Mouse (Mus musculus): ENCODE measurements around the gene Hoxa7. TPM values are rescaled to one million over a fixed set of nuclear protein-coding genes. Genes with fewer than 3 reads are reported as not detected.

Gene Hoxa7
- total and polyA plus RNA-seq, 3 experiments, result 0.17 TPM; not detected in 2

DNA sequence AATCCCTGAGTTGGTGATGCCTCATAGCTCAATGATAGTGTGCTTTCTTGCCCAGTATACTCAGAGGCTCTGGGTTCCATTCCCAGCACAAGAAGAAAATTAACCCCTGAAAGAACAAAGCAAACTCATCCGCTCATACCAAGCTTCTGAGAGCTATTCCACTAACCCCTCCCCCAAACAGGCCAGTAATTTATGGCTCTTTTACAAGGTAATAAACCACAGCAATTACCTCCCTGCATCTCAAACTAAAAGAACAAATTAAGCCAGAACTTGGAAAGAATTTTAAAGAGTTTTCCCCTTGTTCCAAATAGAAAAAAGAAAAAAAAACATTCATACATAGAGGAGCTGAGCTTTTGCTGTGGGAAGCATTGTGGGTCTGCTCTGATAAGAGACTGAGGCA, 38.9 kb downstream of the Hoxa7 start:
- TF ChIP-seq POLR2AphosphoS2 (IDR thresholded peaks at IDR 0.05; ENCODE audit: low read length), result no peak
- no peak for TF ChIP-seq ELF1 (IDR thresholded peaks at IDR 0.05; ENCODE audit: low read depth, low read length)
- H3K27me3 ChIP-seq (ENCODE audit: control insufficient read depth in 1 of 2, insufficient read depth in 2 of 2, low read length in 2 of 2), result no peaks in the 10 kb centered on the region
- no peaks in the 10 kb centered on the region for H3K9me3 ChIP-seq (replicated peaks; ENCODE audit: insufficient read depth, low read length)

GRCm38 (mm10) chr6:52182030-52182429, 39.6 kb downstream of the Hoxa7 start:
- Histone ChIP-seq H3K4me1 (ENCODE audit: control insufficient read depth in 1 of 2, insufficient read depth in 2 of 2, low read length in 2 of 2) (no peaks in the 10 kb centered on the region), H3K36me3 (ENCODE audit: control insufficient read depth in 1 of 2, insufficient read depth in 2 of 2, low read length in 2 of 2) (no peaks in the 10 kb centered on the region), H3K4me3 (ENCODE audit: control insufficient read depth in 1 of 2, insufficient read depth in 1 of 2, low read depth in 2 of 2, low read length in 2 of 2) (no peak overlapping the region), H3K9ac (ENCODE audit: control insufficient read depth, low read depth, low read length, poor library complexity, severe bottlenecking) (no peak overlapping the region), H3K9me3 (replicated peaks; ENCODE audit: insufficient read depth, low read length) (no peaks in the 10 kb centered on the region), H3K27ac (ENCODE audit: control insufficient read depth, low read depth, low read length) (no peak overlapping the region), H3K27me3 (ENCODE audit: control insufficient read depth in 1 of 2, insufficient read depth in 2 of 2, low read length in 2 of 2) (no peaks in the 10 kb centered on the region), H3K79me2 (ENCODE audit: control insufficient read depth, insufficient read depth, low read length, poor library complexity) (no peaks in the 10 kb centered on the region)
- no peak for TF ChIP-seq GATA1 (IDR thresholded peaks at IDR 0.05; ENCODE audit: low read depth, low read length)
- no peak for DNase-seq (ENCODE audit: low read depth, low spot score)

More for the DNA sequence above, 38.9 kb downstream of the Hoxa7 start:
- Histone ChIP-seq H3K79me2 (ENCODE audit: control insufficient read depth, insufficient read depth, low read length, poor library complexity) (no peaks in the 10 kb centered on the region), H3K4me1 (ENCODE audit: control insufficient read depth in 1 of 2, insufficient read depth in 2 of 2, low read length in 2 of 2) (no peaks in the 10 kb centered on the region), H3K9ac (ENCODE audit: control insufficient read depth, low read depth, low read length, poor library complexity, severe bottlenecking) (no peak overlapping the region), H3K27ac (ENCODE audit: control insufficient read depth, low read depth, low read length) (no peak overlapping the region), H3K4me3 (ENCODE audit: control insufficient read depth in 1 of 2, insufficient read depth in 1 of 2, low read depth in 2 of 2, low read length in 2 of 2) (no peak overlapping the region), H3K36me3 (ENCODE audit: control insufficient read depth in 1 of 2, insufficient read depth in 2 of 2, low read length in 2 of 2) (no peaks in the 10 kb centered on the region)
- DNase-seq (ENCODE audit: low read depth, low spot score), result no peak

DNA sequence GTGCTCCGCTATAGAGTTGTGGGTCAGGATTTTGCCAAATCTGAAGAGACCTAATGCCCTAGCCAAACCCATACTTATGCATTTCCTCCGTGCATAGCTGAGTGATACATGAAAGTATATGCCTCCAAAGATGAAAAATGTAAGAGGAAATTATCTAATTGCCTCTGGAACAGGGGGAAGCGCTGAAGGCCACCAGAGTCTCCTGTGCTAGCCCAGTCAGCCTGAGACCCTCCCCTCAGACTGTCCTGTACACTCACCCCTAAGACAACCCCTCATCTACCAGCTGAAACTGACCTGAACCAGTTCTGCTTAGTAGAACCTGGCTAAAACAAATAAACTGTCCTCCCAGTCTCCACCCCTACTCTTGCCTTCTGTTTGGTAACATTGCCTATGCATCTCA, 40.9 kb downstream of the Hoxa7 start:
- H3K4me3 ChIP-seq (ENCODE audit: control insufficient read depth in 1 of 2, insufficient read depth in 1 of 2, low read depth in 2 of 2, low read length in 2 of 2), result no peak overlapping the region
- H3K27me3 ChIP-seq (ENCODE audit: control insufficient read depth in 1 of 2, insufficient read depth in 2 of 2, low read length in 2 of 2), result no peaks in the 10 kb centered on the region
- no peaks in the 10 kb centered on the region for H3K36me3 ChIP-seq (ENCODE audit: control insufficient read depth in 1 of 2, insufficient read depth in 2 of 2, low read length in 2 of 2)
- no peak for DNase-seq (ENCODE audit: low read depth, low spot score)
- no peaks in the 10 kb centered on the region for H3K4me1 ChIP-seq (ENCODE audit: control insufficient read depth in 1 of 2, insufficient read depth in 2 of 2, low read length in 2 of 2)
- H3K79me2 ChIP-seq (ENCODE audit: control insufficient read depth, insufficient read depth, low read length, poor library complexity), result no peaks in the 10 kb centered on the region
- no peak overlapping the region for H3K27ac ChIP-seq (ENCODE audit: control insufficient read depth, low read depth, low read length)
- no peak overlapping the region for H3K9ac ChIP-seq (ENCODE audit: control insufficient read depth, low read depth, low read length, poor library complexity, severe bottlenecking)
- no peaks in the 10 kb centered on the region for H3K9me3 ChIP-seq (replicated peaks; ENCODE audit: insufficient read depth, low read length)
- TF ChIP-seq ELF1 (IDR thresholded peaks at IDR 0.05; ENCODE audit: low read depth, low read length) (no peak), KAT2A (conservative IDR thresholded peaks at IDR 0.05; ENCODE audit: low read depth, low read length) (no peak), POLR2AphosphoS5 (IDR thresholded peaks at IDR 0.05; ENCODE audit: borderline replicate concordance, low read depth, low read length) (no peak), NELFE (IDR thresholded peaks at IDR 0.05; ENCODE audit: low read depth, low read length) (no peak), MAFK (IDR thresholded peaks at IDR 0.05; ENCODE audit: borderline replicate concordance, low read depth, low read length) (no peak), RCOR1 (IDR thresholded peaks at IDR 0.05; ENCODE audit: low read depth, low read length) (no peak), RAD21 (IDR thresholded peaks at IDR 0.05; ENCODE audit: low read depth, low read length) (no peak), ZKSCAN1 (IDR thresholded peaks at IDR 0.05; ENCODE audit: low read depth, low read length) (no peak), TAL1 (IDR thresholded peaks at IDR 0.05; ENCODE audit: low read length) (no peak), POLR2AphosphoS2 (IDR thresholded peaks at IDR 0.05; ENCODE audit: low read length) (no peak), BHLHE40 (IDR thresholded peaks at IDR 0.05; ENCODE audit: borderline replicate concordance, low read depth, low read length) (no peak), ZNF384 (IDR thresholded peaks at IDR 0.05; ENCODE audit: low read depth, low read length) (no peak), USF2 (IDR thresholded peaks at IDR 0.05; ENCODE audit: borderline replicate concordance in 1 of 2, insufficient read depth in 1 of 2, low read depth in 1 of 2, low read length in 2 of 2) (no peak), TCF12 (IDR thresholded peaks at IDR 0.05; ENCODE audit: low read depth, low read length) (no peak), E2F4 (IDR thresholded peaks at IDR 0.05; ENCODE audit: borderline replicate concordance, low read depth, low read length) (no peak), TBP (IDR thresholded peaks at IDR 0.05; ENCODE audit: low read depth, low read length) (no peak)
